Mouse (Mus musculus): Measurements from ENCODE around the gene Gpr12. TPM values are rescaled to one million over a fixed set of nuclear protein-coding genes. Genes with fewer than 3 reads are reported as not detected.
"Not testable (repeated sequence)": the region's sequence is repeated elsewhere in the genome, so short reads cannot be mapped to it uniquely, and the experiment has no call there.

Gene Gpr12
- polyA plus RNA-seq, 1 experiment from 2014 or later = 0.12 TPM

GRCm38 (mm10) chr5:146572735-146573042 lies 12.3 kb downstream of the Gpr12 start:
- WGBS = 91% methylated on average over 4 of the region's 4 CpGs
- not testable (repeated sequence) for H3K4me1 ChIP-seq; H3K36me3 ChIP-seq; DNase-seq (ENCODE audit: low spot score); H3K4me3 ChIP-seq; H3K9me3 ChIP-seq (replicated peaks); H3K27me3 ChIP-seq (ENCODE audit: low read depth, poor library complexity, severe bottlenecking); H3K27ac ChIP-seq (replicated peaks)

GRCm38 (mm10) chr5:146571830-146572734 lies 13.0 kb downstream of the Gpr12 start:
- H3K36me3 ChIP-seq; H3K27me3 ChIP-seq (ENCODE audit: low read depth, poor library complexity, severe bottlenecking); H3K4me1 ChIP-seq; H3K4me3 ChIP-seq; H3K9me3 ChIP-seq (replicated peaks); DNase-seq (ENCODE audit: low spot score); H3K27ac ChIP-seq (replicated peaks): not testable (repeated sequence)
- 75% methylated on average over 6 of the region's 6 CpGs for WGBS

GRCm38 (mm10) chr5:146570179-146570578 lies 14.9 kb downstream of the Gpr12 start:
- 87% methylated on average over 6 of the region's 6 CpGs for WGBS
- not testable (repeated sequence) for H3K9me3 ChIP-seq (replicated peaks); DNase-seq (ENCODE audit: low spot score); H3K27me3 ChIP-seq (ENCODE audit: low read depth, poor library complexity, severe bottlenecking); H3K4me3 ChIP-seq; H3K27ac ChIP-seq (replicated peaks); H3K36me3 ChIP-seq; H3K4me1 ChIP-seq

GRCm38 (mm10) chr5:146567054-146567453 lies 18.0 kb downstream of the Gpr12 start:
- Histone ChIP-seq H3K27me3 (ENCODE audit: low read depth, poor library complexity, severe bottlenecking) (no peaks in the 10 kb centered on the region), H3K9me3 (replicated peaks) (no peaks in the 10 kb centered on the region), H3K36me3 (no peaks in the 10 kb centered on the region), H3K4me1 (no peaks in the 10 kb centered on the region), H3K4me3 (no peak overlapping the region), H3K27ac (replicated peaks) (no peak overlapping the region)
- WGBS = 58% methylated on average over 4 of the region's 4 CpGs
- peak; percentile 58 for DNase-seq (ENCODE audit: low spot score)

- Histone ChIP-seq H3K27me3 (ENCODE audit: low read depth, poor library complexity, severe bottlenecking) (no peaks in the 10 kb centered on the region), H3K4me3 (no peak overlapping the region), H3K4me1 (no peaks in the 10 kb centered on the region), H3K36me3 (no peaks in the 10 kb centered on the region), H3K27ac (replicated peaks) (no peak overlapping the region), H3K9me3 (replicated peaks) (no peaks in the 10 kb centered on the region)
- WGBS = 89% methylated on average over 1 of the region's 1 CpGs
- DNase-seq (ENCODE audit: low spot score) = no peak
These were observed 20.8 kb downstream of the Gpr12 start for GRCm38 (mm10) chr5:146564259-146564658.

- no CpG with 5 or more reads among the region's 3 CpGs for WGBS
- H3K4me3 ChIP-seq; H3K27ac ChIP-seq (replicated peaks); H3K36me3 ChIP-seq; DNase-seq (ENCODE audit: low spot score); H3K27me3 ChIP-seq (ENCODE audit: low read depth, poor library complexity, severe bottlenecking); H3K9me3 ChIP-seq (replicated peaks); H3K4me1 ChIP-seq: not testable (repeated sequence)
These were observed 29.2 kb downstream of the Gpr12 start, which contains the start of gene Gm3415 for GRCm38 (mm10) chr5:146555836-146556235. Gene Gm3415 (plus strand): TSS chr5:146556136.

- H3K36me3 ChIP-seq; DNase-seq (ENCODE audit: low spot score); H3K9me3 ChIP-seq (replicated peaks); H3K4me1 ChIP-seq; H3K4me3 ChIP-seq; H3K27me3 ChIP-seq (ENCODE audit: low read depth, poor library complexity, severe bottlenecking); H3K27ac ChIP-seq (replicated peaks): not testable (repeated sequence)
- WGBS = 97% methylated on average over 3 of the region's 3 CpGs
These were observed 47.7 kb downstream of the Gpr12 start, which contains the start of gene Gm3409 for GRCm38 (mm10) chr5:146537347-146537746. Gene Gm3409 (plus strand): TSS chr5:146537647.

Other genes with a start within 250 kb of the Gpr12 start
- gene Wasf3, start 200.3 kb downstream of the Gpr12 start, polyA plus RNA-seq (2016; fragmentation: Nextera tagmentation; extraction: Ambion mirVana) = 10.9 and 11.7 TPM in 2 replicates
- gene Gm6408, start 103.3 kb downstream of the Gpr12 start, polyA plus RNA-seq (2016; fragmentation: Nextera tagmentation; extraction: Ambion mirVana) = not detected in 2 replicates
- not detected in 2 replicates for gene Gm6370, start 93.9 kb downstream of the Gpr12 start, polyA plus RNA-seq (2016; fragmentation: Nextera tagmentation; extraction: Ambion mirVana)
- gene 4930449I24Rik, start 82.8 kb downstream of the Gpr12 start, polyA plus RNA-seq (2016; fragmentation: Nextera tagmentation; extraction: Ambion mirVana) = not detected in 2 replicates
- gene Gm3402, start 71.1 kb downstream of the Gpr12 start, polyA plus RNA-seq (2016; fragmentation: Nextera tagmentation; extraction: Ambion mirVana) = not detected in 2 replicates
- gene Gm3404, start 59.4 kb downstream of the Gpr12 start, polyA plus RNA-seq (2016; fragmentation: Nextera tagmentation; extraction: Ambion mirVana) = not detected in 2 replicates
- gene Gm3409, start 47.6 kb downstream of the Gpr12 start, polyA plus RNA-seq (2016; fragmentation: Nextera tagmentation; extraction: Ambion mirVana) = not detected in 2 replicates
- not detected in 2 replicates for gene Gm3415, start 29.1 kb downstream of the Gpr12 start, polyA plus RNA-seq (2016; fragmentation: Nextera tagmentation; extraction: Ambion mirVana)
- 14.4 and 14.6 TPM in 2 replicates for gene Usp12, start 209.8 kb upstream of the Gpr12 start, polyA plus RNA-seq (2016; fragmentation: Nextera tagmentation; extraction: Ambion mirVana)
- 451 and 536 TPM in 2 replicates for gene Rpl21, start 247.7 kb upstream of the Gpr12 start, polyA plus RNA-seq (2016; fragmentation: Nextera tagmentation; extraction: Ambion mirVana)

Measured in midbrain, embryonic 10.5 days (tissue).